30 mouse cellular contexts compared by ENCODE assay signal in genomic region chr11:49863926-49864325, GRCm38 (mm10). TPM values are rescaled to one million over a fixed set of nuclear protein-coding genes. Genes with fewer than 3 reads are reported as not detected.
DNase-seq lines count a peak whose midpoint lies in the region; ATAC-seq and TF ChIP-seq lines count a peak whose summit lies in the region.
"Had no signal": no experiment of that assay in that cellular context is flagged by ENCODE, and none has a peak within 500 bp of the region (broad histone marks: within the 10 kb centered on the region; RNA-seq: fewer than 3 reads in every experiment).

No protein-coding gene starts in this region.

- no peak overlapping the region for H3K4me3 ChIP-seq in stomach, embryonic 15.5 days (replicated peaks)
- H3K4me3 ChIP-seq in stomach, postnatal 0 days (ENCODE audit: low read depth, low read length), result no peak overlapping the region
- no peak overlapping the region for H3K4me3 ChIP-seq in liver, embryonic 12.5 days
- H3K4me3 ChIP-seq in liver, postnatal 0 days (ENCODE audit: low read depth, low read length), result no peak overlapping the region
- H3K4me3 ChIP-seq: embryonic facial prominence, embryonic 13.5 days; erythroblast, embryonic 14.5 days; heart, embryonic 10.5 days; heart, embryonic 15.5 days; hindbrain, embryonic 12.5 days; intestine, embryonic 15.5 days; midbrain, embryonic 15.5 days had no signal

- DNase-seq in stomach, postnatal 0 days (ENCODE audit: low spot score), result no peak
- DNase-seq in liver, postnatal 0 days, result no peak
- DNase-seq in kidney, postnatal 4 days, result no peak
- no peak for DNase-seq in embryo, embryonic 10 days (ENCODE audit: low spot score)
- no peak for DNase-seq in thymus, postnatal 10 days (ENCODE audit: low spot score in 2 of 2)
- DNase-seq: adrenal gland, adult 2 months; cerebellum, adult 8-10 months; cerebellum, postnatal 36 days; heart, postnatal 36 days; kidney, adult 2 months; kidney, postnatal 36 days; layer of hippocampus, adult 9-11 months; lung, adult 18-20 months; lung, postnatal 4 days; right cerebral cortex, postnatal 25 days; thymus, adult 18-20 months; thymus, postnatal 36 days had no signal

- TF ChIP-seq EP300 in stomach, postnatal 0 days (optimal IDR thresholded peaks at IDR 0.05), result no peak
- peak; percentile 76 for TF ChIP-seq EP300 in liver, postnatal 0 days (IDR thresholded peaks at IDR 0.05; ENCODE audit: low read depth)

- no peaks in the 10 kb centered on the region for H3K27me3 ChIP-seq in stomach, embryonic 15.5 days (replicated peaks)
- H3K27me3 ChIP-seq in stomach, postnatal 0 days (ENCODE audit: control insufficient read depth, insufficient read depth, low read length), result no peaks in the 10 kb centered on the region
- H3K27me3 ChIP-seq in liver, embryonic 12.5 days (replicated peaks), result no peaks in the 10 kb centered on the region
- no peaks in the 10 kb centered on the region for H3K27me3 ChIP-seq in liver, postnatal 0 days (ENCODE audit: insufficient read depth, low read length)
- H3K27me3 ChIP-seq: embryonic facial prominence, embryonic 13.5 days; heart, embryonic 15.5 days; hindbrain, embryonic 12.5 days; intestine, embryonic 15.5 days; midbrain, embryonic 15.5 days had no signal

- H3K4me1 ChIP-seq in stomach, embryonic 15.5 days, result no peaks in the 10 kb centered on the region
- H3K4me1 ChIP-seq in stomach, postnatal 0 days (replicated peaks; ENCODE audit: control insufficient read depth, insufficient read depth), result no peaks in the 10 kb centered on the region
- H3K4me1 ChIP-seq in liver, embryonic 12.5 days, result peaks cover 55% of the 10 kb centered on the region
- H3K4me1 ChIP-seq in liver, postnatal 0 days (ENCODE audit: insufficient read depth), result peaks cover under 1% of the 10 kb centered on the region; the same call in 1 of the 2 replicates
- H3K4me1 ChIP-seq: embryonic facial prominence, embryonic 13.5 days; heart, embryonic 10.5 days; heart, embryonic 15.5 days; hindbrain, embryonic 12.5 days; intestine, embryonic 15.5 days; midbrain, embryonic 15.5 days had no signal

- peak; percentile 14; the same call in 1 of the 2 replicates for ATAC-seq in stomach, embryonic 15.5 days (ENCODE audit: insufficient read depth, low FRiP score, low read depth)
- ATAC-seq in stomach, postnatal 0 days (ENCODE audit: low FRiP score, low TSS enrichment), result no peak
- ATAC-seq in liver, embryonic 12.5 days, result peak; percentile 87
- 0 out of 2 replicates have a peak, but pooled peaks have one; percentile 33 for ATAC-seq in liver, postnatal 0 days
- ATAC-seq: activated CD4-positive, CD25-positive, alpha-beta regulatory T cell, adult 4 months; forebrain, embryonic 16.5 days; hindbrain, postnatal 0 days; intestine, embryonic 15.5 days; lung, postnatal 0 days; midbrain, embryonic 15.5 days had no signal

- no peaks in the 10 kb centered on the region for H3K9me3 ChIP-seq in stomach, embryonic 15.5 days
- no peaks in the 10 kb centered on the region for H3K9me3 ChIP-seq in stomach, postnatal 0 days (ENCODE audit: control insufficient read depth, low read length)
- no peaks in the 10 kb centered on the region for H3K9me3 ChIP-seq in liver, embryonic 12.5 days (replicated peaks)
- H3K9me3 ChIP-seq in liver, postnatal 0 days (ENCODE audit: low read length), result no peaks in the 10 kb centered on the region
- H3K9me3 ChIP-seq: embryonic facial prominence, embryonic 13.5 days; heart, embryonic 10.5 days; heart, embryonic 15.5 days; hindbrain, embryonic 12.5 days; intestine, embryonic 15.5 days; midbrain, embryonic 15.5 days had no signal

- H3K27ac ChIP-seq in stomach, embryonic 15.5 days, result no peak overlapping the region
- H3K27ac ChIP-seq in stomach, postnatal 0 days (replicated peaks), result no peak overlapping the region
- H3K27ac ChIP-seq in liver, embryonic 12.5 days, result no peak overlapping the region; the same call in 1 of the 2 replicates
- H3K27ac ChIP-seq in liver, postnatal 0 days (ENCODE audit: low read depth), result no peak overlapping the region
- H3K27ac ChIP-seq: embryonic facial prominence, embryonic 13.5 days; heart, embryonic 10.5 days; heart, embryonic 15.5 days; hindbrain, embryonic 12.5 days; hindbrain, postnatal 0 days; intestine, embryonic 15.5 days; midbrain, embryonic 15.5 days had no signal

- TF ChIP-seq CTCF in stomach, postnatal 0 days (IDR thresholded peaks at IDR 0.05; ENCODE audit: low read depth), result no peak
- TF ChIP-seq CTCF in liver, postnatal 0 days (IDR thresholded peaks at IDR 0.05; ENCODE audit: low read depth), result no peak

- no peak overlapping the region for H3K9ac ChIP-seq in stomach, embryonic 15.5 days
- H3K9ac ChIP-seq in stomach, postnatal 0 days (ENCODE audit: low read length), result no peak overlapping the region
- peak overlapping the region; percentile 15; the same call in 1 of the 2 replicates for H3K9ac ChIP-seq in liver, embryonic 12.5 days
- no peak overlapping the region for H3K9ac ChIP-seq in liver, postnatal 0 days (replicated peaks)
- H3K9ac ChIP-seq: embryonic facial prominence, embryonic 13.5 days; heart, embryonic 15.5 days; hindbrain, embryonic 12.5 days; intestine, embryonic 15.5 days; midbrain, embryonic 15.5 days had no signal

- H3K4me2 ChIP-seq in stomach, embryonic 15.5 days, result no peak overlapping the region
- no peak overlapping the region for H3K4me2 ChIP-seq in stomach, postnatal 0 days (replicated peaks; ENCODE audit: low read depth)
- peak overlapping the region; percentile 15; the same call in 1 of the 2 replicates for H3K4me2 ChIP-seq in liver, embryonic 12.5 days
- H3K4me2 ChIP-seq in liver, postnatal 0 days (ENCODE audit: low read depth, low read length), result no peak overlapping the region
- H3K4me2 ChIP-seq: embryonic facial prominence, embryonic 13.5 days; heart, embryonic 15.5 days; hindbrain, embryonic 12.5 days; intestine, embryonic 15.5 days; midbrain, embryonic 15.5 days had no signal

- no peaks in the 10 kb centered on the region for H3K36me3 ChIP-seq in stomach, embryonic 15.5 days
- H3K36me3 ChIP-seq in stomach, postnatal 0 days (ENCODE audit: control insufficient read depth, insufficient read depth, low read length), result peaks cover 2% of the 10 kb centered on the region; the same call in 1 of the 2 replicates
- H3K36me3 ChIP-seq in liver, embryonic 12.5 days, result peaks cover 30% of the 10 kb centered on the region
- H3K36me3 ChIP-seq in liver, postnatal 0 days (replicated peaks; ENCODE audit: insufficient read depth, low read length), result peaks cover 25% of the 10 kb centered on the region
- H3K36me3 ChIP-seq: intestine, embryonic 15.5 days had no signal

RNA-seq across cellular contexts. Expression of gene Mapk9, which starts 17.4 kb away (rescaled TPM):
- polyA plus RNA-seq in stomach, embryonic 15.5 days (2015; fragmentation: Nextera tagmentation; extraction: Ambion mirVana), result 31.3 and 34.8 TPM in 2 replicates
- 19.2 and 19.7 TPM in 2 replicates for polyA plus RNA-seq in stomach, postnatal 0 days (2015; fragmentation: Nextera tagmentation; extraction: Ambion mirVana)
- 34.6 and 38.2 TPM in 2 replicates for polyA plus RNA-seq in liver, embryonic 12.5 days (2016; fragmentation: Nextera tagmentation; extraction: Ambion mirVana)
- polyA plus RNA-seq in liver, postnatal 0 days (2015; fragmentation: Nextera tagmentation; extraction: Ambion mirVana), result 20.9 and 22.3 TPM in 2 replicates

RNA-seq across cellular contexts. Expression of gene Rasgef1c, which starts 37.7 kb away (rescaled TPM):
- 0.49 and 0.84 TPM in 2 replicates for polyA plus RNA-seq in stomach, embryonic 15.5 days (2015; fragmentation: Nextera tagmentation; extraction: Ambion mirVana)
- polyA plus RNA-seq in stomach, postnatal 0 days (2015; fragmentation: Nextera tagmentation; extraction: Ambion mirVana), result 0.57 and 0.74 TPM in 2 replicates
- not detected in 2 replicates for polyA plus RNA-seq in liver, embryonic 12.5 days (2016; fragmentation: Nextera tagmentation; extraction: Ambion mirVana)
- polyA plus RNA-seq in liver, postnatal 0 days (2015; fragmentation: Nextera tagmentation; extraction: Ambion mirVana), result not detected in 2 replicates
- polyA plus RNA-seq: erythroblast, embryonic 14.5 days; lung, postnatal 0 days had no signal
